Mouse (Mus musculus) heart, postnatal 10 days (tissue): ENCODE measurements around the gene Hydin. TPM values are rescaled to one million over a fixed set of nuclear protein-coding genes. Genes with fewer than 3 reads are reported as not detected.

Source experiments
- DNase-seq, 2 experiments: peaks; one replicate each; pipeline ENCODE4 v3.0.0; 2021
- intact Hi-C: fragments of 180-260 bp; cut with DNase I; formaldehyde crosslinking; loops from one replicate; pipeline ENCODE4 v1.15.1; 2025
- microRNA-seq, 2 experiments: library from miRNA; unstranded; fragments of <30 nt; microRNA quantifications; one replicate each; pipeline ENCODE4 v1.2.0; 2022
- total RNA-seq, 2 experiments: library from RNA; stranded (reverse); gene quantifications; 2 replicates each; pipeline ENCODE4 v1.2.3; 2021

The Hydin gene
- total RNA-seq, 2 experiments from 2014 or later: 0.10 to 0.22 TPM

GRCm38 (mm10) chr8:110657661-110658060 is 390.9 kb downstream of the Hydin start:
- intact Hi-C loops: no loop called here
- DNase-seq: peak in 1 of 2 experiments; percentile 31

Small RNAs within 50 kb of the gene (microRNA-seq; reads per million reads assigned to microRNA genes)
- gene Gm44489 (0 reads per million in 2 experiments), gene Gm47306 (0 reads per million in 2 experiments)

Other genes starting within 250 kb of the Hydin start
- 1 to 10 TPM; 4.4 TPM for gene Chst4, start 227.2 kb upstream of the Hydin start, total RNA-seq
- 1 to 10 TPM; 6.2 to 7.2 TPM for gene Zfp612, start 187.2 kb upstream of the Hydin start, total RNA-seq
- gene Gm21964, start 165.8 kb upstream of the Hydin start, total RNA-seq: not detected
- gene Gm17720, start 164.2 kb upstream of the Hydin start, total RNA-seq: not detected
- under 1 TPM in 1 of 2 experiments, not detected in 1; 0.17 TPM for gene Calb2, start 98.8 kb upstream of the Hydin start, total RNA-seq
- gene Cmtr2, start 51.3 kb upstream of the Hydin start, total RNA-seq: 1 to 10 TPM; 3.4 to 3.9 TPM